Mouse (Mus musculus) heart, postnatal 0 days (tissue): Measurements from ENCODE around the gene Slc12a3. TPM values are rescaled to one million over a fixed set of nuclear protein-coding genes. Genes with fewer than 3 reads are reported as not detected.

ENCODE experiments used
- ATAC-seq: fragments of 200-750 bp; cut with Nextera tagmentation; 2 replicates; pipeline ENCODE4 v1.8.0; 2017; ENCODE audit warnings: low read depth, moderate number of reproducible peaks, moderate library complexity; ENCODE audit not compliant: insufficient read depth
- DNase-seq: peaks from one replicate; pipeline ENCODE4 v3.0.0-alpha.2; 2016; ENCODE audit warnings: low spot score
- H3K27ac ChIP-seq: fragments of 300-500 bp; sonication (generic); 2 replicates; pipeline ENCODE4 v1.5.1; 2014; ENCODE audit warnings: low read depth, mild to moderate bottlenecking
- H3K27me3 ChIP-seq: fragments of 300-500 bp; sonication (generic); 2 replicates; pipeline ENCODE4 v1.6.1; 2014; ENCODE audit warnings: low read length, mixed read lengths; ENCODE audit not compliant: control insufficient read depth, insufficient read depth
- H3K36me3 ChIP-seq: fragments of 300-500 bp; sonication (generic); replicated peaks from 2 replicates; pipeline ENCODE4 v1.6.1; 2014; ENCODE audit warnings: low read length, mixed read lengths; ENCODE audit not compliant: control insufficient read depth, insufficient read depth
- H3K4me1 ChIP-seq: fragments of 300-500 bp; sonication (generic); 2 replicates; pipeline ENCODE4 v1.6.1; 2014; ENCODE audit warnings: antibody characterized with exemption; ENCODE audit not compliant: control insufficient read depth, insufficient read depth
- H3K4me2 ChIP-seq: fragments of 300-500 bp; sonication (generic); 2 replicates; pipeline ENCODE4 v1.6.1; 2014; ENCODE audit warnings: low read depth, mild to moderate bottlenecking, low read length, moderate library complexity
- H3K4me3 ChIP-seq: fragments of 300-500 bp; sonication (generic); 2 replicates; pipeline ENCODE4 v1.5.1; 2014; ENCODE audit warnings: low read depth, low read length
- H3K9ac ChIP-seq: fragments of 300-500 bp; sonication (generic); replicated peaks from 2 replicates; pipeline ENCODE4 v1.6.1; 2014; ENCODE audit warnings: low read depth, low read length, mixed read lengths
- H3K9me3 ChIP-seq: fragments of 300-500 bp; sonication (generic); replicated peaks from 2 replicates; pipeline ENCODE4 v1.6.1; 2016; ENCODE audit warnings: low read length; ENCODE audit not compliant: control insufficient read depth
- CTCF ChIP-seq: IDR thresholded peaks from 2 replicates; pipeline ENCODE4 v1.5.1; 2016; ENCODE audit warnings: antibody characterized with exemption, control low read depth, low read depth
- EP300 ChIP-seq: IDR thresholded peaks from 2 replicates; pipeline ENCODE4 v1.6.1; 2016; ENCODE audit warnings: antibody characterized with exemption, low read depth
- WGBS: fragments of 180-500 bp; shearing (Covaris S2); extraction: QIAGEN DNeasy Blood & Tissue Kit; methylation state at CpG from one replicate; pipeline ENCODE4 v1.1.7; 2014; 5-methylcytosine and 5-hydroxymethylcytosine counted together
- polyA plus RNA-seq: library from polyadenylated mRNA; unstranded; fragments of >200 nt; fragmentation: Nextera tagmentation; extraction: Ambion mirVana; gene quantifications from 2 replicates; pipeline ENCODE4 v1.2.1, GENCODE M21; 2015
- total RNA-seq: library from RNA; depleted of rRNA; stranded (reverse); fragments of >200 nt; gene quantifications from 2 replicates; pipeline ENCODE4 v1.2.3, GENCODE M21; 2014; ENCODE audit warnings: low replicate concordance

Gene Slc12a3
- total and polyA plus RNA-seq, 2 experiments from 2014 or later = 0.07 TPM; not detected in 1

- TF ChIP-seq CTCF = no peak
- 0 out of 2 replicates have a peak, but pooled peaks have one; percentile 40 for TF ChIP-seq EP300
- H3K27me3 ChIP-seq = no peaks in the 10 kb centered on the region
- WGBS = 46% methylated on average over 2 of the region's 2 CpGs
- H3K36me3 ChIP-seq = no peaks in the 10 kb centered on the region
- peak overlapping the region; percentile 96 for H3K27ac ChIP-seq
- H3K9me3 ChIP-seq = no peaks in the 10 kb centered on the region
- ATAC-seq = peak; percentile 57
- DNase-seq = peak; percentile 54
- H3K4me1 ChIP-seq = peaks cover 30% of the 10 kb centered on the region
- H3K4me2 ChIP-seq = no peak overlapping the region
- H3K9ac ChIP-seq = no peak overlapping the region
- H3K4me3 ChIP-seq = no peak overlapping the region
Measured at GRCm38 (mm10) chr8:94363906-94364305, 34.9 kb downstream of the Slc12a3 start.

- WGBS = 76% methylated on average over 6 of the region's 6 CpGs
- DNase-seq = no peak
- no peak overlapping the region; the same call in 1 of the 2 replicates for H3K27ac ChIP-seq
- H3K27me3 ChIP-seq = no peaks in the 10 kb centered on the region
- H3K4me2 ChIP-seq = no peak overlapping the region
- no peaks in the 10 kb centered on the region for H3K36me3 ChIP-seq
- no peak for ATAC-seq
- peaks cover 25% of the 10 kb centered on the region for H3K4me1 ChIP-seq
- TF ChIP-seq EP300 (no peak), CTCF (no peak)
- no peak overlapping the region for H3K4me3 ChIP-seq
- no peak overlapping the region for H3K9ac ChIP-seq
- H3K9me3 ChIP-seq = no peaks in the 10 kb centered on the region
Measured at GRCm38 (mm10) chr8:94364686-94365312, 35.8 kb downstream of the Slc12a3 start.

GRCm38 (mm10) chr8:94365410-94365981 is 36.5 kb downstream of the Slc12a3 start:
- Histone ChIP-seq H3K4me2 (no peak overlapping the region), H3K27me3 (no peaks in the 10 kb centered on the region), H3K9ac (no peak overlapping the region), H3K27ac (no peak overlapping the region), H3K4me1 (peaks cover 25% of the 10 kb centered on the region), H3K36me3 (no peaks in the 10 kb centered on the region), H3K4me3 (no peak overlapping the region), H3K9me3 (no peaks in the 10 kb centered on the region)
- DNase-seq = no peak
- ATAC-seq = no peak
- TF ChIP-seq EP300 = no peak
- no peak for TF ChIP-seq CTCF
- 82% methylated on average over 9 of the region's 9 CpGs for WGBS

GRCm38 (mm10) chr8:94370839-94371238 is 41.8 kb downstream of the Slc12a3 start:
- no peak overlapping the region for H3K4me2 ChIP-seq
- DNase-seq = no peak
- no peak overlapping the region for H3K4me3 ChIP-seq

GRCm38 (mm10) chr8:94372955-94373599 is 44.1 kb downstream of the Slc12a3 start:
- H3K9me3 ChIP-seq = no peaks in the 10 kb centered on the region
- no peak for TF ChIP-seq CTCF
- TF ChIP-seq EP300 = no peak
- no peaks in the 10 kb centered on the region for H3K36me3 ChIP-seq
- 0 out of 2 replicates have a peak, but pooled peaks cover 4% of the 10 kb centered on the region for H3K4me1 ChIP-seq
- DNase-seq = peak; percentile 24
- ATAC-seq = no peak
- no peak overlapping the region for H3K9ac ChIP-seq
- no peak overlapping the region for H3K4me3 ChIP-seq
- H3K4me2 ChIP-seq = no peak overlapping the region
- no peaks in the 10 kb centered on the region for H3K27me3 ChIP-seq
- 63% methylated on average over 6 of the region's 6 CpGs for WGBS
- H3K27ac ChIP-seq = no peak overlapping the region

More at GRCm38 (mm10) chr8:94370839-94371238, 41.8 kb downstream of the Slc12a3 start:
- no peaks in the 10 kb centered on the region for H3K27me3 ChIP-seq
- no peaks in the 10 kb centered on the region for H3K36me3 ChIP-seq
- H3K9ac ChIP-seq = no peak overlapping the region
- 78% methylated on average over 5 of the region's 5 CpGs for WGBS
- TF ChIP-seq CTCF (no peak), EP300 (no peak)
- H3K27ac ChIP-seq = no peak overlapping the region
- no peaks in the 10 kb centered on the region for H3K9me3 ChIP-seq
- ATAC-seq = no peak
- H3K4me1 ChIP-seq = no peaks in the 10 kb centered on the region
